Mouse (Mus musculus) E14TG2a.4 (cell line): ENCODE measurements around the gene Il9.

Experiments
- CTCF ChIP-seq: conservative IDR thresholded peaks from 2 replicates; pipeline ENCODE4 v1.5.1; 2014; ENCODE audit warnings: low read length
- NANOG ChIP-seq: IDR thresholded peaks from 2 replicates; pipeline ENCODE4 v1.6.1; 2014; ENCODE audit warnings: borderline replicate concordance, low read length, mixed read lengths

DNA sequence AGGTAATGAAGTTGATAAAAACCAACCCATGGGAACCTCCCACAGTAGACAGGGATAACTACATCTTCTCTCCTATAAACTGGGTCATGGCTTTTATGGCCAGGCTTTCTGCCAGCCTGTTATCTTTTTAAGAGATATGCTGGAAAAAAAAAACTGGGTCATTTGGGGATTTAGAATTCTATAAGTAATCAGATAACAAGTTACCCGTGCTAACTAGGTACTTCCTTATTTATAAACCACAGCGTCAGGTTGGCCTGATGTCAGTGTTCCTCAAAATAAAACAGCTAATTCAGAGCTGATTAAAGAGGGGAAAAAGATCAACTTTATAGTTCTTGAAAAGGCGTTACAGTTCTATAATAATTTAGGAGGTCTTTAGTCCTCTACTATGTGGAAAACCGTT is 47.0 kb upstream of the Il9 start:
- TF ChIP-seq CTCF (no peak), NANOG (no peak)
